In genomic region chr14:121361319-121362114, GRCm38 (mm10) we compare ENCODE assay signal across 8 mouse cellular contexts. TPM values are rescaled to one million over a fixed set of nuclear protein-coding genes. Genes with fewer than 3 reads are reported as not detected.
DNase-seq lines count a peak whose midpoint lies in the region; ATAC-seq and TF ChIP-seq lines count a peak whose summit lies in the region.

No protein-coding gene starts in this region.

- H3K4me3 ChIP-seq in kidney, adult 2 months (ENCODE audit: insufficient read depth, low read depth, low read length) = no peak overlapping the region
- H3K4me3 ChIP-seq in kidney, embryonic 15.5 days (replicated peaks) = no peak overlapping the region
- H3K4me3 ChIP-seq in bone marrow, adult 2 months (replicated peaks; ENCODE audit: control insufficient read depth, low read depth, low read length) = no peak overlapping the region
- H3K4me3 ChIP-seq in heart, embryonic 12.5 days = no peak overlapping the region
- H3K4me3 ChIP-seq in liver, embryonic 12.5 days = no peak overlapping the region
- no peak overlapping the region for H3K4me3 ChIP-seq in stomach, embryonic 15.5 days (replicated peaks)
- no peak overlapping the region for H3K4me3 ChIP-seq in forebrain, embryonic 13.5 days
- no peak overlapping the region for H3K4me3 ChIP-seq in forebrain, embryonic 10.5 days

- TF ChIP-seq CTCF in kidney, adult 2 months (conservative IDR thresholded peaks at IDR 0.05; ENCODE audit: insufficient read depth, insufficient read length, low read depth, low read length) = peak; percentile 29
- TF ChIP-seq CTCF in bone marrow, adult 2 months (IDR thresholded peaks at IDR 0.05; ENCODE audit: control insufficient read depth, insufficient read depth, low read length) = no peak; the same call in 1 of the 2 replicates

- peaks cover 23% of the 10 kb centered on the region for H3K4me1 ChIP-seq in kidney, adult 2 months (ENCODE audit: control insufficient read depth, insufficient read depth, low read length)
- H3K4me1 ChIP-seq in kidney, embryonic 15.5 days = peaks cover 78% of the 10 kb centered on the region
- H3K4me1 ChIP-seq in bone marrow, adult 2 months (ENCODE audit: control insufficient read depth, insufficient read depth, low read length) = peaks cover 26% of the 10 kb centered on the region
- H3K4me1 ChIP-seq in heart, embryonic 12.5 days (replicated peaks) = peaks cover 89% of the 10 kb centered on the region
- H3K4me1 ChIP-seq in liver, embryonic 12.5 days = peaks cover 100% of the 10 kb centered on the region
- H3K4me1 ChIP-seq in stomach, embryonic 15.5 days = peaks cover 70% of the 10 kb centered on the region
- peaks cover 28% of the 10 kb centered on the region for H3K4me1 ChIP-seq in forebrain, embryonic 13.5 days
- H3K4me1 ChIP-seq in forebrain, embryonic 10.5 days = peaks cover 52% of the 10 kb centered on the region

- no peaks in the 10 kb centered on the region for H3K9me3 ChIP-seq in kidney, embryonic 15.5 days (replicated peaks)
- H3K9me3 ChIP-seq in heart, embryonic 12.5 days (replicated peaks) = no peaks in the 10 kb centered on the region
- peaks cover 4% of the 10 kb centered on the region; the same call in 1 of the 2 replicates for H3K9me3 ChIP-seq in liver, embryonic 12.5 days (replicated peaks)
- H3K9me3 ChIP-seq in stomach, embryonic 15.5 days = no peaks in the 10 kb centered on the region
- no peaks in the 10 kb centered on the region for H3K9me3 ChIP-seq in forebrain, embryonic 13.5 days (replicated peaks)
- H3K9me3 ChIP-seq in forebrain, embryonic 10.5 days = peaks cover 14% of the 10 kb centered on the region; the same call in 1 of the 2 replicates

- no peak for ATAC-seq in kidney, embryonic 15.5 days (replicated peaks; ENCODE audit: low FRiP score)
- peak; percentile 20; the same call in 1 of the 2 replicates for ATAC-seq in heart, embryonic 12.5 days (ENCODE audit: insufficient number of reproducible peaks, low FRiP score)
- ATAC-seq in liver, embryonic 12.5 days = peak; percentile 44; the same call in 1 of the 2 replicates
- peak; percentile 12; the same call in 1 of the 2 replicates for ATAC-seq in stomach, embryonic 15.5 days (ENCODE audit: insufficient read depth, low FRiP score, low read depth)
- ATAC-seq in forebrain, embryonic 13.5 days = no peak

- no peak for TF ChIP-seq POLR2A in kidney, adult 2 months (IDR thresholded peaks at IDR 0.05; ENCODE audit: low read depth, low read length)
- no peak for TF ChIP-seq POLR2A in bone marrow, adult 2 months (IDR thresholded peaks at IDR 0.05; ENCODE audit: borderline replicate concordance, control insufficient read depth, low read depth, low read length)

- no peak overlapping the region for H3K4me2 ChIP-seq in kidney, embryonic 15.5 days
- H3K4me2 ChIP-seq in heart, embryonic 12.5 days = no peak overlapping the region
- H3K4me2 ChIP-seq in liver, embryonic 12.5 days = peak overlapping the region; percentile 45
- H3K4me2 ChIP-seq in stomach, embryonic 15.5 days = no peak overlapping the region
- H3K4me2 ChIP-seq in forebrain, embryonic 13.5 days = no peak overlapping the region

- H3K27me3 ChIP-seq in kidney, adult 2 months (replicated peaks; ENCODE audit: control insufficient read depth, insufficient read depth, low read length) = no peaks in the 10 kb centered on the region
- H3K27me3 ChIP-seq in kidney, embryonic 15.5 days = no peaks in the 10 kb centered on the region
- H3K27me3 ChIP-seq in heart, embryonic 12.5 days (replicated peaks) = no peaks in the 10 kb centered on the region
- no peaks in the 10 kb centered on the region for H3K27me3 ChIP-seq in liver, embryonic 12.5 days (replicated peaks)
- no peaks in the 10 kb centered on the region for H3K27me3 ChIP-seq in stomach, embryonic 15.5 days (replicated peaks)
- no peaks in the 10 kb centered on the region for H3K27me3 ChIP-seq in forebrain, embryonic 13.5 days
- no peaks in the 10 kb centered on the region for H3K27me3 ChIP-seq in forebrain, embryonic 10.5 days (ENCODE audit: poor library complexity, severe bottlenecking)

- 50% methylated on average over 17 of the region's 17 CpGs for WGBS in kidney, adult 2 months
- 77% methylated on average over 17 of the region's 17 CpGs for WGBS in kidney, embryonic 15.5 days
- WGBS in bone marrow, adult 2 months = 49% methylated on average over 17 of the region's 17 CpGs
- WGBS in heart, embryonic 12.5 days = 58% methylated on average over 17 of the region's 17 CpGs
- WGBS in liver, embryonic 12.5 days (ENCODE audit: insufficient replicate concordance) = 62% methylated on average over 17 of the region's 17 CpGs
- 63% methylated on average over 17 of the region's 17 CpGs for WGBS in stomach, embryonic 15.5 days
- WGBS in forebrain, embryonic 13.5 days = 90% methylated on average over 17 of the region's 17 CpGs
- 92% methylated on average over 17 of the region's 17 CpGs for WGBS in forebrain, embryonic 10.5 days

- DNase-seq in kidney, adult 2 months = peak; percentile 92
- DNase-seq in forebrain, embryonic 10.5 days (ENCODE audit: extremely low spot score, low spot score) = no peak

- no peaks in the 10 kb centered on the region for H3K36me3 ChIP-seq in kidney, adult 2 months (ENCODE audit: control insufficient read depth, insufficient read depth, low read length)
- H3K36me3 ChIP-seq in kidney, embryonic 15.5 days = peaks cover 5% of the 10 kb centered on the region; the same call in 1 of the 2 replicates
- H3K36me3 ChIP-seq in heart, embryonic 12.5 days = no peaks in the 10 kb centered on the region
- H3K36me3 ChIP-seq in liver, embryonic 12.5 days = peaks cover 41% of the 10 kb centered on the region
- H3K36me3 ChIP-seq in stomach, embryonic 15.5 days = 0 out of 2 replicates have a peak, but pooled peaks cover 5% of the 10 kb centered on the region
- H3K36me3 ChIP-seq in forebrain, embryonic 13.5 days (ENCODE audit: poor library complexity, severe bottlenecking) = peaks cover 12% of the 10 kb centered on the region
- H3K36me3 ChIP-seq in forebrain, embryonic 10.5 days (replicated peaks) = peaks cover 59% of the 10 kb centered on the region

- H3K27ac ChIP-seq in kidney, adult 2 months (ENCODE audit: insufficient read depth, low read depth, low read length) = no peak overlapping the region
- no peak overlapping the region for H3K27ac ChIP-seq in kidney, embryonic 15.5 days
- H3K27ac ChIP-seq in bone marrow, adult 2 months (ENCODE audit: control insufficient read depth, insufficient read depth, low read depth, low read length, poor library complexity) = peak overlapping the region; percentile 22; the same call in 1 of the 2 replicates
- peak overlapping the region; percentile 47; the same call in 1 of the 2 replicates for H3K27ac ChIP-seq in heart, embryonic 12.5 days (ENCODE audit: poor library complexity, severe bottlenecking)
- peak overlapping the region; percentile 90 for H3K27ac ChIP-seq in liver, embryonic 12.5 days
- no peak overlapping the region for H3K27ac ChIP-seq in stomach, embryonic 15.5 days
- no peak overlapping the region for H3K27ac ChIP-seq in forebrain, embryonic 13.5 days
- no peak overlapping the region for H3K27ac ChIP-seq in forebrain, embryonic 10.5 days

- H3K9ac ChIP-seq in kidney, embryonic 15.5 days = no peak overlapping the region
- no peak overlapping the region for H3K9ac ChIP-seq in heart, embryonic 12.5 days
- H3K9ac ChIP-seq in liver, embryonic 12.5 days = no peak overlapping the region; the same call in none of the 2 replicates
- H3K9ac ChIP-seq in stomach, embryonic 15.5 days = no peak overlapping the region
- no peak overlapping the region for H3K9ac ChIP-seq in forebrain, embryonic 13.5 days

RNA-seq across cellular contexts. Expression of gene Stk24, which starts 18.3 kb away (rescaled TPM):
- 27.1 and 30.3 TPM in 2 replicates for polyA plus RNA-seq in kidney, adult 2 months (2012; rRNA removed)
- polyA plus RNA-seq in kidney, embryonic 15.5 days (2015; fragmentation: Nextera tagmentation; extraction: Ambion mirVana) = 37.9 and 39.3 TPM in 2 replicates
- 38.3 and 39.7 TPM in 2 replicates for polyA plus RNA-seq in bone marrow, adult 2 months (2011; ENCODE audit: insufficient read depth, insufficient read length, low replicate concordance, missing spikeins)
- 52.9 and 55.6 TPM in 2 replicates for polyA plus RNA-seq in heart, embryonic 12.5 days (2016; fragmentation: Nextera tagmentation; extraction: Ambion mirVana)
- 56.8 and 62.0 TPM in 2 replicates for polyA plus RNA-seq in liver, embryonic 12.5 days (2016; fragmentation: Nextera tagmentation; extraction: Ambion mirVana)
- 44.2 and 44.5 TPM in 2 replicates for polyA plus RNA-seq in stomach, embryonic 15.5 days (2015; fragmentation: Nextera tagmentation; extraction: Ambion mirVana)
- 24.3 and 26.1 TPM in 2 replicates for polyA plus RNA-seq in forebrain, embryonic 13.5 days (2015; fragmentation: Nextera tagmentation; extraction: Ambion mirVana)
- 38.4 and 43.4 TPM in 2 replicates for polyA plus RNA-seq in forebrain, embryonic 10.5 days (2016; fragmentation: Nextera tagmentation; extraction: Ambion mirVana)

Comparison
In these comparisons a context has a peak if more than half of its experiments do, and no peak if none do; other contexts are left out.
1. H3K27ac ChIP-seq: peak in bone marrow, adult 2 months (single experiment), heart, embryonic 12.5 days (single experiment) and liver, embryonic 12.5 days (single experiment); none in kidney, adult 2 months (single experiment), kidney, embryonic 15.5 days (single experiment), stomach, embryonic 15.5 days (single experiment), forebrain, embryonic 13.5 days (single experiment) and forebrain, embryonic 10.5 days (single experiment).
2. ATAC-seq: peak in heart, embryonic 12.5 days (single experiment), liver, embryonic 12.5 days (single experiment) and stomach, embryonic 15.5 days (single experiment); none in kidney, embryonic 15.5 days (single experiment) and forebrain, embryonic 13.5 days (single experiment).